Mouse (Mus musculus) megakaryocyte-erythroid progenitor cell, adult 5-6 weeks (primary cell): ENCODE results near the gene Hras. TPM values are rescaled to one million over a fixed set of nuclear protein-coding genes. Genes with fewer than 3 reads are reported as not detected.

ENCODE experiments used
- ATAC-seq: replicated peaks from 2 replicates; pipeline ENCODE4 v1.8.0; 2016; ENCODE audit warnings: mild to moderate bottlenecking, inconsistent platforms; ENCODE audit not compliant: severe bottlenecking, poor library complexity, low FRiP score, low TSS enrichment
- total RNA-seq, 2 experiments: library from RNA; stranded (forward) in 1 of 2; stranded (reverse) in 1 of 2; fragments of 200-1000, 215-1000 nt in 1 of 2; fragments of >200 nt in 1 of 2; fragmentation: Nextera tagmentation in 1 of 2; gene quantifications; 2 replicates each; pipeline ENCODE4 v1.2.3; 2014 to 2017

The Hras gene
- total RNA-seq, 2 experiments from 2014 or later: 48.6 to 73.1 TPM

GRCm38 (mm10) chr7:141215101-141215879, 21.5 kb upstream of the Hras start, which contains the start of gene Rassf7:
Gene Rassf7, plus strand, starts transcription at chr7:141215860.
- peak; percentile 89 for ATAC-seq

GRCm38 (mm10) chr7:141214310-141214709, 20.5 kb upstream of the Hras start:
- no peak for ATAC-seq

- no peak for ATAC-seq
These were observed 19.9 kb upstream of the Hras start, which contains the start of gene Lmntd2 for GRCm38 (mm10) chr7:141213605-141214235. Gene Lmntd2, minus strand, starts transcription at chr7:141214080.

GRCm38 (mm10) chr7:141213133-141213532, 19.3 kb upstream of the Hras start:
- ATAC-seq: no peak

- ATAC-seq: no peak
These were observed 16.9 kb upstream of the Hras start for GRCm38 (mm10) chr7:141210606-141211131.

- ATAC-seq: no peak
These were observed 16.3 kb upstream of the Hras start for GRCm38 (mm10) chr7:141210137-141210536.

GRCm38 (mm10) chr7:141209526-141209925, 15.7 kb upstream of the Hras start:
- no peak for ATAC-seq

- ATAC-seq: 0 out of 2 replicates have a peak, but pooled peaks have one; percentile 19
These were observed 12.6 kb upstream of the Hras start for GRCm38 (mm10) chr7:141206182-141206937.

- no peak for ATAC-seq
These were observed 11.7 kb upstream of the Hras start for GRCm38 (mm10) chr7:141205504-141205903.

- ATAC-seq: no peak
These were observed 10.7 kb upstream of the Hras start for GRCm38 (mm10) chr7:141204546-141204945.

GRCm38 (mm10) chr7:141198121-141198520, 4.3 kb upstream of the Hras start:
- ATAC-seq: no peak

- no peak for ATAC-seq
These were observed 2.9 kb upstream of the Hras start for GRCm38 (mm10) chr7:141196619-141197282.

- ATAC-seq: no peak
These were observed 1.9 kb upstream of the Hras start for GRCm38 (mm10) chr7:141195754-141196153.

- peak; percentile 55 for ATAC-seq
These were observed 1.0 kb upstream of the Hras start for GRCm38 (mm10) chr7:141194830-141195229.

- no peak; the same call in 1 of the 2 replicates for ATAC-seq
These were observed 604 bp upstream of the Hras start for GRCm38 (mm10) chr7:141194409-141194808.

GRCm38 (mm10) chr7:141193348-141193856, 403 bp downstream of the Hras start:
- peak; percentile 5; the same call in 1 of the 2 replicates for ATAC-seq

- ATAC-seq: no peak
These were observed 943 bp downstream of the Hras start for GRCm38 (mm10) chr7:141192776-141193347.

GRCm38 (mm10) chr7:141191796-141192685, 1.8 kb downstream of the Hras start:
- ATAC-seq: no peak
